Mouse (Mus musculus): ENCODE measurements around the gene Olfr1393.

DNA sequence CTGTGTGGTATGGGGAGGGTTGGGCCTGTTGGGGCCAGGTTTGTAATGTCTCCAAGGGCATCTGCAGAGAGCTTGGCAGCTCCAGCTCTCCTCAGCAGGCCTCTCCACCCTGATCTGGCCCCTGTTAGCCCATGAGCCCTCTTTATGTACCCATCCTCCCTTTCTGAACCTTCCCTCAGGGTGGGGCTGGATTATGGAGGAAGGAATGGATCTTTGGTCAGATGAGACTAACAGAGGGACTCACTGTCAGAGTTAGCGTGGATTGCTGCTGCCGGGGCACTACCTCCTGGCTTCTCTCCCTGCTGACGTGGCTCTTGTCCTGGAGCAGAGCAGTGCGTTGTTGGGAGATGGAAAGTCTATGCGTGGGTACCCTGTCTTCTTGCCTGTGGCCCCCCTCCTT lies 15.8 kb upstream of the Olfr1393 start:
- TF ChIP-seq POLR2A (IDR thresholded peaks at IDR 0.05; ENCODE audit: low read depth, low read length) = no peak
- TF ChIP-seq CTCF (conservative IDR thresholded peaks at IDR 0.05; ENCODE audit: insufficient read depth, insufficient read length, low read depth, low read length) = no peak

Measured in kidney, adult 2 months (tissue).